Mouse (Mus musculus) macrophage (primary cell): ENCODE results near the gene Elk4. TPM values are rescaled to one million over a fixed set of nuclear protein-coding genes. Genes with fewer than 3 reads are reported as not detected.

Source experiments
- H3K27ac ChIP-seq: fragments of 350-480 bp; formaldehyde crosslinking; 2 replicates; pipeline ENCODE4 v1.9.0; 2021
- H3K36me3 ChIP-seq: fragments of 350-480 bp; formaldehyde crosslinking; 2 replicates; pipeline ENCODE4 v1.9.0; 2021; ENCODE audit errors: inconsistent target
- H3K4me3 ChIP-seq: fragments of 350-480 bp; formaldehyde crosslinking; 2 replicates; pipeline ENCODE4 v1.9.0; 2021; ENCODE audit errors: inconsistent target
- H3K79me2 ChIP-seq: fragments of 350-480 bp; formaldehyde crosslinking; 2 replicates; pipeline ENCODE4 v1.9.0; 2021; ENCODE audit errors: inconsistent target
- WGBS: methylation state at CpG from one replicate; pipeline ENCODE4 v1.1.7; 2026; ENCODE audit warnings: inconsistent platforms; ENCODE audit not compliant: missing documents; 5-methylcytosine and 5-hydroxymethylcytosine counted together
- polyA plus RNA-seq: library from polyadenylated mRNA; stranded (reverse); fragments of 250-400 nt; gene quantifications from 3 replicates; pipeline ENCODE4 v1.2.4, GENCODE M21; 2018; ENCODE audit warnings: inconsistent platforms

The Elk4 gene
- polyA plus RNA-seq, 1 experiment from 2014 or later: 25.3 TPM

DNA sequence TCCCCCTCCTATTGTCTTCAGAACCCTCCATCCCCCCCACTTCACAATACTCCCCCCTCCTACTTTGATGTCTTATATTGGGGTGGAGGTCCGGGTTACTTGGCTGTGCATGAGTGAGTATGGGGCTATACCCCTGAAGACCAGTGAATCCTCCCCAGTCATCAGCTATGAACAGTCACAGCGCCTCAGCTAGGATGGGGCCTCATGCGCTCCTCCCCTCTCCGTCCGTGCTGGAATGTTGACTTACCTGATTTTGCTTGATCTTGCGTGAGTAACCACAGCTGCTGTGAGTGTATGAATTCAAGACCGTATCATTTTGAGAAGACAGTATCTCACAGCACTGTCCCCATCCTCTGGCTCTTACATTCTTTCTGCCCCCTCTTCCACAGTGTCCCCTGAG lies 12.5 kb downstream of the Elk4 start:
- WGBS: 88% methylated on average over 7 of the region's 7 CpGs
- Histone ChIP-seq H3K79me2 (peaks cover 12% of the 10 kb centered on the region), H3K4me3 (no peak overlapping the region), H3K36me3 (peaks cover 92% of the 10 kb centered on the region), H3K27ac (no peak overlapping the region)

DNA sequence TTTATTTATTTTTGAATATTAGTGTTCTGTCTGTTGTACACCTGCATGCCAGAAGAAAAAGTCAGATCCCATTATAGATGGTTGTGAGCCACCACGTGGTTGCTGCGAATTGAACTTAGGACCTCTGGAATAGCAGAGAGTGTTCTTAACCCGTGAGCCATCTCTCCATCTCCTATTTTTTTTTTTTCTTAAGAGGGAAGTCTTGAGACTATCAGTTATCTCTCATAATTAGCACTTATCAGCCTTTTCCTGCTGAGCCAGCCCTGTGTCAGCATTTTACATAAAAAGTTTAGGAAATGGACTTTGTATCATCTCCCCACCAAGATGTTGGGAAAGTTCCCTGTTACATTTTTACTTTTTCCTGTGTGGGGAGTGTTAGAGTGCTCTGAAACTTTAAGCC lies 14.7 kb downstream of the Elk4 start:
- no peaks in the 10 kb centered on the region; the same call in 1 of the 2 replicates for H3K79me2 ChIP-seq
- H3K36me3 ChIP-seq: peaks cover 91% of the 10 kb centered on the region
- H3K27ac ChIP-seq: no peak overlapping the region
- WGBS: 84% methylated on average over 3 of the region's 3 CpGs
- H3K4me3 ChIP-seq: no peak overlapping the region

DNA sequence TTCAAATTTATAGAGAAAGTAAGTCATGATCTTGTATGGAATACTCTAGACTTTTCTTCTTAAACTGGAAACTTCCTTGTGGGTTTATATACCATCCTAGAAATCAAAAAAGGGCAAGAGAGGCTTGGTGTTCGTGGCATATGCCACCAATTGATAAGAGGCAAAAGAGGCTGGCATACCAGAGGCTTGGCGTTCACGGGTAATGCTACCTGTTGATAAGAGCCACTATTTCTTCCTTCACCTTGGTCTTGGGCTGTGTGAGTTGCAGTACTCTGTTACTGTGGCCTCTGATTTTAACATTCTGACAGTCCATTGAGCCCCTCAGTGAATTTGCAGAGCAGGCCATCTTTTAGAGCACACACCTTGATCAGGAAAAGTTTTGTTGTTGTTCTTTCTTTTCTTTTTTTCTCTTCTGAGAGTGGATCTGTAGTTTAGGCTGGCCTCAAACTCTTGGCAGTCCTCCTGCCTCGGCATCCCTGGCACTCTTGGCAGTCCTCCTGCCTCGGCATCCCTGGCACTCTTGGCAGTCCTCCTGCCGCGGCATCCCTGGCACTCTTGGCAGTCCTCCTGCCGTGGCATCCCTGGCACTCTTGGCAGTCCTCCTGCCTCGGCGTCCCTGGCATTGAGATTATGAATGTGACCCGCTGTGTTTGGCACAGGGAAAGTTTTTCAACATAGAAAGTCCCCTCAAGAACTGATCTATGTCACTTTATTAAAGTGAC lies 19.7 kb downstream of the Elk4 start:
- peaks cover 76% of the 10 kb centered on the region for H3K36me3 ChIP-seq
- H3K79me2 ChIP-seq: no peaks in the 10 kb centered on the region; the same call in 1 of the 2 replicates
- WGBS: 90% methylated on average over 11 of the region's 11 CpGs
- no peak overlapping the region for H3K4me3 ChIP-seq
- H3K27ac ChIP-seq: no peak overlapping the region

DNA sequence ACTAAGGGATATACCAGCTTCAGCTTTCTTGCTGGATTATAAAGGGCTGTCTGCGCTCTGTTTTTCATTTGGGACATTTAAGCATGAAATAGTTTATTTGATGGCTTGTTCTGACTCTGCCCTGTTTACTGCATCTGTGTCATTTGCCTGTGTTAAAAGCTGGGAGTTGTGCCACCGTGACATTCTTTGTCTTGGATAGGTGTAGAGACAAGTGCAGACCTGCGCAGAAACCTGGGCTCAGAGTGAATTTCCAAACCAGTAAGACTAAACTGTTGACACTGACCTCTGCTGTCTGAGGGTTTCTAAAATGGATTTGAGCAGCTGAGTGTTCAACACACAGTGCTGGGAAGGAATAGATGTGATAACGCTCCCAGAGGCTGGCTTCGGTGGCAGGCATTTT lies 20.6 kb downstream of the Elk4 start:
- WGBS: 91% methylated on average over 5 of the region's 5 CpGs
- Histone ChIP-seq H3K4me3 (no peak overlapping the region), H3K27ac (no peak overlapping the region), H3K79me2 (no peaks in the 10 kb centered on the region; the same call in 1 of the 2 replicates), H3K36me3 (peaks cover 74% of the 10 kb centered on the region)

DNA sequence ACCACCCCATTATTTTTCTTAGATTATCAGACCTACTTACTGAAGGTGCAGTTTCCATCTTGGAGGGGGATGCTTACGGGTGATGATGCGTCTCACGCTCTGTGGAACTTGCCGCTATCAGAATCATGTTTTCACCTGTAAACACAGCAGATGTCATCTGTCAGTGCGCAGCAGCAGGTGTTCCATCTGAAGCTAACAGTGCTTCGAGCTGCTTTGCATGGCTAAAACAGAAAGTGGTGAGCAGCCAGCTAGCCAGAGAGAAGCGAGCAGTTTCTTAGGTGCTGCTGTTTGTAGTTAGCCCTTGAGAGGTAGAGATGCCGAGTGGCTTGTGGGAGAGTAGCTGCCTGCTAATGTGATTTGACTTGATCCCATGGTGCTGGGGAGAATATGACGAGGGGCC lies 21.0 kb downstream of the Elk4 start:
- Histone ChIP-seq H3K79me2 (no peaks in the 10 kb centered on the region; the same call in 1 of the 2 replicates), H3K4me3 (no peak overlapping the region), H3K27ac (no peak overlapping the region), H3K36me3 (peaks cover 74% of the 10 kb centered on the region)
- 97% methylated on average over 9 of the region's 9 CpGs for WGBS

DNA sequence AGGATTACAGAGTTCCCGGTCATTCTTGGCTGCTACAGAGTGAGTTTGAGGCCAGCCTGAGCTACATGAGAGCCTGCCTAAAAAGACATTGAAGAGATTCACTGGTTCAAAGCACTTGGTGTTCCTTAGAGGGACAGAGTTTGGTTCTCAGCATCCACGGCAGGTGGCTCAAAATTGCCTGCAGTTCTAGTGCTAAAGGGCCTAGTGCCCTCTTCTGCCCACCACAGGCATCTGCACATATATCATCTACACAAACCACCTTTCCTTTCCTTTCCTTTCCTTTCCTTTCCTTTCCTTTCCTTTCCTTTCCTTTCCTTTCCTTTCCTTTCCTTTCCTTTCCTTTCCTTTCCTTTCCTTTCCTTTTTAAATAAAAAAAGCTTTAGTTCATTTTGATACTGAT lies 23.2 kb downstream of the Elk4 start:
- H3K4me3 ChIP-seq: no peak overlapping the region
- 88% methylated on average over 2 of the region's 2 CpGs for WGBS
- no peaks in the 10 kb centered on the region; the same call in 1 of the 2 replicates for H3K79me2 ChIP-seq
- peaks cover 57% of the 10 kb centered on the region for H3K36me3 ChIP-seq
- H3K27ac ChIP-seq: no peak overlapping the region

DNA sequence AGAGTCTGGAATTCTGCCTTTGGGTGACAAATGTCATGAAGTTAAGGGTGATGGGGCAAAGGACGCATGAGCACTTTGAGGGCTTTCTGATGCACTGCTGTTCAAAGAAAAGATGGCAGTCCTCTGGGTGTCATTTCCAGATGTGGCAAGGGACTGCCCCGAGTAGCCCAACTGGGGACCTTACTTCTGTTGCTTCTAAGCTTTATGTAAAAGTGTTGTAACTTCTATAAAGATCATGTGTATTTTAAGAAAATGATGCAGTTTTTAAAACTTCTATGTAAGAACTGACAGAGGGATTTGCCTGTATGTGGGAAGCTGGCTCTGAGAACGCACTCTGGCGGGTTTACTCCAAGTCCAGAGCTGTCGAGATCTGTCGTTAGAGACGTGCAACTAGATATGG lies 24.8 kb downstream of the Elk4 start:
- H3K36me3 ChIP-seq: peaks cover 44% of the 10 kb centered on the region
- WGBS: 92% methylated on average over 7 of the region's 7 CpGs
- no peaks in the 10 kb centered on the region for H3K79me2 ChIP-seq
- H3K27ac ChIP-seq: no peak overlapping the region
- no peak overlapping the region for H3K4me3 ChIP-seq

DNA sequence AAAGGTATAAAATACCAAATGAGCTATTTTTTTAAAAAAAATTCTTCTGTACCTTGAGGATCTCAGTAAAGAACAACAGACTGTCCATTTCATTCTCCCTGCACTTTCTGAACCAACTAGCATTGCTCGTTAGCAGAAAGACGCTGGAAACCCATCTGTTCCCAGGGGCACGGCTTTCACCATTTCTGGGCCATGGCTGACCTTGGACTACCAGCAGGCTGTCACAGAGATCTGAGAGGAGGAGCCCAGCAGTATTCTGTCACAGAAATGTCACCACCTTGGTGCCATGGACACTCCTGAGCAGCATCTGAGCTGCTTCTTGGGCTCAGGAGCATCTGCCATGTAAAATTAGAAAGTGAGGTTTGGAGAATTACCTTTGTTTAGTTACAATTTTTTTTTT lies 30.3 kb downstream of the Elk4 start:
- Histone ChIP-seq H3K79me2 (no peaks in the 10 kb centered on the region), H3K27ac (no peak overlapping the region), H3K36me3 (0 out of 2 replicates have a peak, but pooled peaks cover 10% of the 10 kb centered on the region), H3K4me3 (no peak overlapping the region)
- WGBS: 100% methylated on average over 3 of the region's 3 CpGs

DNA sequence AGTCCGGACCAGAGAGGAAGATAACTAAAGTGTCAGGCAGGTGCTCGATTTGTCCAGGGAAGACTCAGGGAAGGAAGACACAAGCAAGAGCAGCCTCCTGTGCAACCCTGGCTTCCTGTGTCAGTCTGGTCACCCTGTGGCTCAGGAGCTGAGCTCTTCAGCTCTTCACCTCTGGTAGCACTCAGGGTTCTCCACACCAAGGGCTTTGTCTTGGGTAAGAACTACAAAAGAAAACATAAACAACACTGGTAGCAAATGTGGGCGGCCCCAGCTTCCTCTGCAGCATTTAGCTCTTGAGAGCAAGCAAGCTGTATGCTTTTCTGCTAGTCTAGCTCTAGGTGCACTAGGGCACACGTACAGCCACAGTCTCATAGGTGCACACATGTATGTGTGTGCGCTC lies 31.3 kb downstream of the Elk4 start:
- 98% methylated on average over 3 of the region's 5 CpGs for WGBS
- Histone ChIP-seq H3K79me2 (no peaks in the 10 kb centered on the region), H3K4me3 (no peak overlapping the region), H3K36me3 (no peaks in the 10 kb centered on the region), H3K27ac (no peak overlapping the region)

DNA sequence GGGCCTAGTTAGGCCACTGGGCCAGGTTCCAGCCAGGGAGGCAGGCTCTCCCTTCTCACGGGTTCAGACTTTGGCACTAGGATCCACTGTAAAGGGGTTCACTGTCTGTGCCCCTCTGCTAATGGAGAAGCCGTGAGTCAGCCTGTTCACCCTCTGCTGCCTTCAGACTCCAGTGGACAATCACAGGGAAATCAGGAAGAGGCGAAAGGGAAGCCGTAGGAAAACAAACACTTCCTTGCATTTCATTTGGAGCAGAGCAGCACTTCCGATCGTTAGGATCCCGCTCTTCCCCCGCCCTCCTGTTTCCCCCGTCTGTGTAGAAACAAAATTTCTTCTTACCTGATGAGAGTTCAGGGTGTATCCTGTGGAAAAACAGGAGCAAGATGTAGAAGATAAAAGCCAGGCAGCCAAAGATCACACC lies 32.8 kb downstream of the Elk4 start:
- WGBS: 87% methylated on average over 9 of the region's 9 CpGs
- Histone ChIP-seq H3K36me3 (no peaks in the 10 kb centered on the region), H3K79me2 (no peaks in the 10 kb centered on the region), H3K4me3 (no peak overlapping the region), H3K27ac (no peak overlapping the region)

DNA sequence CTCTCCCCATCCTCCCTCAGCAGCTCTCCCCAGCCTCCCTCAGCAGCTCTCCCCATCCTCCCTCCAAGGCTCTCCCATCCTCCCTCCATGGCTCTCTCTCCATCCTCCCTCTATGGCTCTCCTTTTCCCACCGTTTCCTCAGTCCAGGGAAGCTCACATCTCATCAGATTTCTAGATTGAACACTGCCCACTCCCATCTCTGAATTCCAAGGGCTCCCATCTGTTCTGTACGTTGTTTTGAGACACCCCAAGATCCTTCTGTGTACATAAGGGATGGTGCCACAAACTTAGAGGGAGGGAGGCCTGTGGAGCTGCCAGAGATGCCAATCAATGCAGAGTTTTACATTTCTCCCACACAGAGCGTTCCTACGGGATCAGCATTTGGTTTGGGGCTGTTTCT lies 36.4 kb downstream of the Elk4 start:
- Histone ChIP-seq H3K79me2 (no peaks in the 10 kb centered on the region), H3K27ac (no peak overlapping the region), H3K36me3 (no peaks in the 10 kb centered on the region), H3K4me3 (no peak overlapping the region)
- 86% methylated on average over 4 of the region's 4 CpGs for WGBS

DNA sequence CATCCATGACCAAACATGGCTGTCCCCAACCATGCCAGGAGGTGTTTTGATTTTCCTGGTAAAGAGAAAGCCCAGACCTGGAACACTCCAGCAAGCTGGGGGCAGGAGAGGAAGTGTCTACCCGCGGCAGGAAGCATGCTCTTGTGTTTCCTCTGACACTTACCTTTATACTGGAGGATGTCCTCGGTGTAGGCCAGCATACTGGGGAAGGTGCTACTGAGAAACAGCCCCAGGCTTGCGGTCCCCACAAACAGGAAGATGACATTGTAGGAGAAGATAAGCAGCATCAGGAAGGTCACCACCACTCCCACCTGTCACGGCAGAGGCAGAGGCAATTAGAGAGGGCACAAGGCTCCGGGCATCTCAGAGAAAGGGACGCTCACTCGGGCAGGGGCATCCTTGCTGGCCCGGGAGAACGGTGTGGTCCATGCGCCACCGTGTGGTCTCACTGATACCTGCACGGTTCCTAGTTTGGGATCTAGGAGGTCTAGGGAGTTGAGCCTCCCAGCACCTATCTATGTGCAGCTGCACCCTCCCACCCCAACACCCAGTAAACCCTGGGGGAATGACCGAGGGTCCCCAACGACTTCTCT lies 38.8 kb downstream of the Elk4 start:
- H3K4me3 ChIP-seq: no peak overlapping the region
- no peak overlapping the region for H3K27ac ChIP-seq
- WGBS: 21% methylated on average over 15 of the region's 15 CpGs
- H3K36me3 ChIP-seq: no peaks in the 10 kb centered on the region
- H3K79me2 ChIP-seq: no peaks in the 10 kb centered on the region

DNA sequence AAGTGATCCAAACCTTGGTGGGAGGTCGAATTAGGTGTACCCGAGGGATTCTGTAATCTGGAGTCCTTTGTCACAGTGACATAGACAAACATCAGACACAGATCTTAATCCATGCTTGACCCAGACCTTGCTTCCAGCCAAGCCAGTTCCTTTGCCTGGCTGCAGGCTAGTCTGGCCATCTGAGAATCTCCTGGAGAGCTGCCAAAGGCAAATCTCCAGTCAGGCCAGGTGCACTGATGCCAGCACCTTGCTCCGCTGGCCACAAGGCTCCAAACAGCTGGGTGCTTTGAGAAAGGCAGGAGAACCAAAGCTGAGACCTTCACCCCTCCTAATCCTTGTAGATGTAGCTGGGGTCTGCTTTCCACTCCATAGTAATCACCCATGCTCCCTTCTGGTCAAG lies 44.3 kb downstream of the Elk4 start:
- Histone ChIP-seq H3K79me2 (no peaks in the 10 kb centered on the region), H3K27ac (no peak overlapping the region), H3K36me3 (no peaks in the 10 kb centered on the region), H3K4me3 (no peak overlapping the region)
- WGBS: 89% methylated on average over 3 of the region's 3 CpGs

DNA sequence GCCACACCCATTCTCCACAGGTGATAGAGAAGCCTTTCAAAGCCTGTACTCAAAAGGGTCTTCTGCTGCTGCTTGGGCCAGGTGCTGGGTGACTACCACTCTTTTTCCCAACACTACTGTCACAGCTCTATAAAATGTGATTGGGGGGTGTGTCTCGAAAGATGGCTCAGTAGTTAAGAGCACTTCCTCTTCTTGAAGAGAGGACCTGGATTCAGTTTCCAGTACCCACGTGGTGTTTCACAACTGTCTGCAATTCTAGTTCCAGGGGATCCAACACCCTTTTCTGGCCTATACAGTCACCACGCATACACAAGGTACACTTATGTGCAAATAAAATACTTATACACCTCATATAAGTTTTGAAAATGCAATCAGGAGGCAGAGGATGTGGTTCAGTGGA lies 47.0 kb downstream of the Elk4 start:
- WGBS: 15% methylated on average over 3 of the region's 3 CpGs
- no peak overlapping the region for H3K27ac ChIP-seq

DNA sequence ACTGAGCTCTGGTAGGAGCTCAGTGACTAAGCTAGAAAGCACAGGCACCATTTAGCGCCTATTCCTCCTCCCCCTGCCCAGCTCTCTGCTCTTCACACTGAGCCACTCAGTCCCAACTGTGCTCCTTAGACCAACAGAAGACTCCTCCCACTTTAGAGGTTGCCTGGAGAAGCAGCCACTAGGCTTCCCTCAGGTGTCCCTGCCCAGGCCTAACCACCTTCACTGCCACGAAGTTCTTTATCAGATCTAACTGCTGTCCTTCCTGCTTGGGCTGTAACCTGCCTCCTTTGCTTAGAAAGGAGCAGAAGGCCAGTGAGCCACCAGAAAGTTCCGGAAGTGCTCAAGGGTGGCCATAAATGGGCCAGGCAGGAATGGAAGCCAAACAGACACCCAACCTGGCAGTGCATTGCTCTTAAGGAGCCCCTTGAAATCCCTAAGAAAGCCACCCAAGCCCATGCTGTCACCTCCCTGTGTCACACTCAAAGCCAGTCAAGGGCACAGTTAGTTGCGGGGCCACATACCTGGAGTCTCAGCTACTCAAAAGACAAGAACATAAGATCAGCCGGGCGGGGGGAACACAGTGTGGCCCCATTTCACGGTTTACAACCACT lies 47.8 kb downstream of the Elk4 start:
- no peaks in the 10 kb centered on the region for H3K36me3 ChIP-seq

More for the DNA sequence above, 47.0 kb downstream of the Elk4 start:
- H3K79me2 ChIP-seq: no peaks in the 10 kb centered on the region
- no peak overlapping the region for H3K4me3 ChIP-seq
- no peaks in the 10 kb centered on the region for H3K36me3 ChIP-seq

More for the DNA sequence above, 47.8 kb downstream of the Elk4 start:
- no peak overlapping the region for H3K4me3 ChIP-seq
- H3K27ac ChIP-seq: no peak overlapping the region
- no peaks in the 10 kb centered on the region for H3K79me2 ChIP-seq
- WGBS: 89% methylated on average over 7 of the region's 7 CpGs
